Mouse (Mus musculus) spleen, adult 2 months (tissue): ENCODE measurements around the gene Nrip1. TPM values are rescaled to one million over a fixed set of nuclear protein-coding genes. Genes with fewer than 3 reads are reported as not detected.

Source experiments
- DNase-seq, 2 experiments: peaks; one replicate each; pipeline versions ENCODE4 v3.0.0 to v3.0.0-alpha.2; 2012 to 2021; ENCODE audit warnings: low spot score in 2 of 2, low read depth in 1 of 2
- H3K27ac ChIP-seq: fragments of 200-500 bp; 2 replicates; pipeline ENCODE4 v1.5.1; 2012; ENCODE audit warnings: low read length, inconsistent platforms; ENCODE audit not compliant: insufficient read depth
- H3K27me3 ChIP-seq: fragments of 200-500 bp; 2 replicates; pipeline ENCODE4 v1.6.1; 2012; ENCODE audit warnings: mild to moderate bottlenecking, moderate library complexity, low read length, inconsistent platforms; ENCODE audit not compliant: control insufficient read depth, insufficient read depth
- H3K36me3 ChIP-seq: fragments of 200-500 bp; 2 replicates; pipeline ENCODE4 v1.6.1; 2012; ENCODE audit warnings: mild to moderate bottlenecking, low read length, inconsistent platforms; ENCODE audit not compliant: control insufficient read depth, insufficient read depth
- H3K4me1 ChIP-seq: fragments of 200-500 bp; 2 replicates; pipeline ENCODE4 v1.6.1; 2011; ENCODE audit warnings: inconsistent platforms; ENCODE audit not compliant: control insufficient read depth, insufficient read depth, insufficient read length
- H3K4me3 ChIP-seq: fragments of 200-500 bp; 2 replicates; pipeline ENCODE4 v1.5.1; 2011; ENCODE audit warnings: mild to moderate bottlenecking, inconsistent platforms; ENCODE audit not compliant: insufficient read depth, insufficient read length; ENCODE audit errors: extremely low read depth
- CTCF ChIP-seq: fragments of 200-500 bp; IDR thresholded peaks from 2 replicates; pipeline ENCODE4 v1.5.1; 2011; ENCODE audit warnings: mild to moderate bottlenecking, inconsistent platforms; ENCODE audit not compliant: insufficient read depth, insufficient read length, insufficient replicate concordance; ENCODE audit errors: extremely low read depth
- POLR2A ChIP-seq: fragments of 200-500 bp; IDR thresholded peaks from 2 replicates; pipeline ENCODE4 v1.6.1; 2011; ENCODE audit warnings: low read depth, low read length, inconsistent platforms
- whole genome bisulfite sequencing: fragments of 180-500 bp; shearing (Covaris S2); methylation state at CpG from one replicate; pipeline ENCODE4 v1.1.7; 2018; 5-methylcytosine and 5-hydroxymethylcytosine counted together
- polyA plus RNA-seq: library from polyadenylated mRNA; depleted of rRNA; stranded (reverse); fragments of >200 nt; gene quantifications from 2 replicates; pipeline ENCODE4 v1.2.3, GENCODE M21; 2012

Nrip1 gene
- polyA plus RNA-seq, 1 experiment, result 4.5 TPM

- Histone ChIP-seq H3K36me3 (no peaks in the 10 kb centered on the region), H3K4me3 (no peak overlapping the region), H3K4me1 (no peaks in the 10 kb centered on the region), H3K27me3 (no peaks in the 10 kb centered on the region), H3K27ac (no peak overlapping the region)
- TF ChIP-seq CTCF (no peak), POLR2A (no peak)
- WGBS, result 90% methylated on average over 8 of the region's 8 CpGs
- no peak for DNase-seq
These were observed 134.3 kb downstream of the Nrip1 start for GRCm38 (mm10) chr16:76239353-76239752.

GRCm38 (mm10) chr16:76238784-76239183 is 134.8 kb downstream of the Nrip1 start:
- no peak overlapping the region for H3K27ac ChIP-seq
- TF ChIP-seq CTCF, result no peak
- TF ChIP-seq POLR2A, result no peak
- no peaks in the 10 kb centered on the region for H3K4me1 ChIP-seq
- 94% methylated on average over 4 of the region's 4 CpGs for WGBS
- H3K27me3 ChIP-seq, result no peaks in the 10 kb centered on the region
- DNase-seq, result no peak
- no peak overlapping the region for H3K4me3 ChIP-seq
- H3K36me3 ChIP-seq, result no peaks in the 10 kb centered on the region
